Mouse (Mus musculus) kidney, postnatal 10 days (tissue): Measurements from ENCODE around the gene Smg5.
A peak's percentile ranks its signal among the peaks of the same experiment; 100 is the strongest.

Experiments used
- DNase-seq: peaks from one replicate; pipeline ENCODE4 v3.0.0; 2021; ENCODE audit warnings: mixed read lengths

The Smg5 gene

DNA sequence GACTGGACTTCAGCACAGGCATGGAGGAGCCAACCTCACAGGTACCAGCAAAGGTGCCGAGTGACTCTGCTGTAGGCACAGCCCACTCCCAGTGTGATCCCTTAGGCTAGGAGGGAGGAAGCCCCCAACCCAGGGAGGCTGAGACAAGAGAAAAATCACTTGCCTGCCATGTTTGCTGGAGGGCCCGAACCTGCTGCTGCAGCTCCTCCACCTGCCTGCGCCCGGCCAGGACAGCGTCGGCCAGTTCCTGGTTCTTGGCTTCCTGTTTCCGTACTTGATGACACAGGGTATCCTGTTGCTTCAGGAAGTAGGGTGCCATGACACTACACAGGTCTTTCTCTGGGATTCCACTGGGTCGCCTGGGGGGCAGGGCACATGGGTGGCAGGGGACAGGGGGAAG is 59.7 kb downstream of the Smg5 start:
- no peak for DNase-seq

GRCm38 (mm10) chr3:88398666-88399065 is 62.6 kb downstream of the Smg5 start:
- DNase-seq, result no peak

DNA sequence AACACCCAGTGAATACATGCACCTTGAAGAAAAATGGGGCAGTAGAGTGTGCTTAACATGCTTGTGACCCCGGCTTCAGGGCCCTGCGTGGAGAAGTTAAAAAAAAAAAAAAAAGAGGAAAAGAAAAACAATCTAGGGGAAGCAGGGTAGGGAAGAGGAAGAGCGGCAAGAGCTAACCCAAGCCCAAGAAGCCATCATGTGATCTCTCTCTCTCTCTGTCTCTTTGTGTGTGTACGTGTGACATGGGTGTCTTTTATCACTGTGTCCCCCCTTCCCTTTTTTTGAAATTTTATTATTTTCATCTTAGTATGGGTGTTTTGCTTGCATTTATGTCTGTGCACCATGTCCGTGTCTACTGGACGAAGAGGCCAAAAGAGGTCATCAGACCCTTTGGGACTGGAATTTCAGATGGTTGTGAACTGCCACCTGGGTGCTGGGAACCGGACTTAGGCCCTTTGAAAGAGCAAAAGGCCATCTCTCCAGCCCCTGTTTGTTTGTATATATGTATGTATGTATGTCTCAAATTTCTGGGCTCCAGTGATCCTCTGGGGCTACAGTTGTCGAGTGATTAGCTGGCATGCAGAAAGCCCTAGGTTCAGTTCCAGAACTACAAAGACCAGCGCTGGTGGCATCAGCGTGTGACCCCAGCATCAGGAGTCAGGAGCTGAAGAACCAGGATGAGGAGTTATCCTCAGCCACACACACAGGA is 67.6 kb downstream of the Smg5 start:
- DNase-seq, result no peak

GRCm38 (mm10) chr3:88407090-88407489 is 71.0 kb downstream of the Smg5 start:
- DNase-seq, result peak; percentile 77

GRCm38 (mm10) chr3:88407529-88407928 is 71.5 kb downstream of the Smg5 start:
- no peak for DNase-seq

DNA sequence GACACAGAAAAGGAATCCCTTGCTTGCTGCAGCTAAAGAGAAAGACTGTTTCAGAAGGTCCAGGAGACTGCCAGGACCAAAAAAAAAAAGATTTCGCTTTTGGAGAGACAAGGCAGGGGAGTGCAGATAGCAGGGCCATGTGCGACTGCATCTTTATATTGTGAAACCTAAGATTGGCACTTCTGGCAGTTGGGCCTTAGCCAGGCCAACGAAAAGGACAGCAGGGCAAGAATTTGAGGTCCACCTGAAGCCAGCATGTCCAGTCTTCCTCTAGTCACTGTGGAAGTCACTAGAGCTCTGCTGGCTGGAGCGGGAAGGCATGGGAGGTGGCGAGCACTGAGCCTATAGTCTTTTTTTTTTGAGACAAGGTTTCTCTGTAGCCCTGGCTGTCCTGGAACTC is 72.9 kb downstream of the Smg5 start:
- DNase-seq, result no peak

- DNase-seq, result peak; percentile 97
Measured at GRCm38 (mm10) chr3:88409741-88410644, 73.9 kb downstream of the Smg5 start, which contains the start of gene Pmf1. Pmf1 (minus strand) TSS chr3:88410331.

DNA sequence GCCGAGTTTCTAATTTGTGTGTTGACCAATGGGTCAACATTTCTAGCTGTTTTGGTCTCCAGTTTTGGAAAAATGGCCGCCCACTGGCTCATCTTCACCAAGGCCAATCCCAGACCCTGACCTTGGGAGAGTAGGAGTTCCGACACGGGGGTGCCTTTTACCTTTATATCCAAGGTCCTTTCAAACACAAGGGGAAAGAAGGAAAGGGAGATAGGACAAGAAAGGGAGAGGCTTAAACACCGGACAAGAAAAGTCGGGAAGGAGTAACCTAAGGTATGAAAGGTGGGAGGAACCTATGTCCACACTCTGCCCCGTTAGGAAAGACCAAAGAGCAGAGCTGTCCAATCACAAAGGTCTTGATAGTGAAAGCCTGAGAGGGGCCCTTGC is 74.6 kb downstream of the Smg5 start:
- peak; percentile 42 for DNase-seq

DNA sequence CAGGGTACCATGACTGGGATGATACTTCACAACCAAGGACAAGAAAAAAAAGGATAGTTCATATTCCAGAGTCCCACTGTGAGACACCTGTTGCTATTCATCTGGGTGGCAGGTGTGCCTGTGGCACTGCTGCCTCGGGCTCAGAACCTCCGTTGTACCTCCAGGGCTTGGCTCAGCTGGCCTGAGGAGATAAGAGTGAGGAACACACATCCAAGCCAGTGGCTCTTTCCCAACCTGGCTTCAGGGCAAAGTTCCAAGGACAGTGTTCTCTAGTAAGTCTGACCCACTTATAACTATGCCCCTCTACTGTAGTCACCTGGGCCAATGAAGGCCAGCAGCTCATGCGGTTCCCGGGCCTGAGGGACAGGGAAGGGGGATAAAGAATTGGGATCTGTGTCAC is 75.6 kb downstream of the Smg5 start:
- no peak for DNase-seq
